Mouse (Mus musculus) heart, embryonic 10.5 days (tissue): Measurements from ENCODE around the gene Tor2a. TPM values are rescaled to one million over a fixed set of nuclear protein-coding genes. Genes with fewer than 3 reads are reported as not detected.

Experiments
- DNase-seq: peaks from one replicate; pipeline ENCODE4 v3.0.0-alpha.2; 2017; ENCODE audit warnings: low spot score
- H3K27ac ChIP-seq: fragments of 300-500 bp; sonication (generic); 2 replicates; pipeline ENCODE4 v1.5.1; 2016; ENCODE audit warnings: mild to moderate bottlenecking
- H3K27me3 ChIP-seq: fragments of 300-500 bp; sonication (generic); 2 replicates; pipeline ENCODE4 v1.6.1; 2016; ENCODE audit warnings: mild to moderate bottlenecking; ENCODE audit not compliant: poor library complexity, insufficient read depth, severe bottlenecking
- H3K36me3 ChIP-seq: fragments of 300-500 bp; sonication (generic); 2 replicates; pipeline ENCODE4 v1.6.1; 2016; ENCODE audit warnings: mild to moderate bottlenecking, moderate library complexity
- H3K4me1 ChIP-seq: fragments of 300-500 bp; sonication (generic); 2 replicates; pipeline ENCODE4 v1.6.1; 2016; ENCODE audit warnings: mild to moderate bottlenecking
- H3K4me3 ChIP-seq: fragments of 300-500 bp; sonication (generic); 2 replicates; pipeline ENCODE4 v1.5.1; 2016; ENCODE audit warnings: mild to moderate bottlenecking, moderate library complexity
- H3K9me3 ChIP-seq: fragments of 300-500 bp; sonication (generic); 2 replicates; pipeline ENCODE4 v1.6.1; 2016; ENCODE audit warnings: mild to moderate bottlenecking, moderate library complexity
- WGBS: fragments of 180-500 bp; shearing (Covaris S2); methylation state at CpG from one replicate; pipeline ENCODE4 v1.1.7; 2016; 5-methylcytosine and 5-hydroxymethylcytosine counted together
- polyA plus RNA-seq: library from polyadenylated mRNA; unstranded; fragments of >200 nt; fragmentation: Nextera tagmentation; extraction: Ambion mirVana; gene quantifications from 2 replicates; pipeline ENCODE4 v1.2.1, GENCODE M21; 2016

The Tor2a gene
- polyA plus RNA-seq, 1 experiment from 2014 or later: 57.2 TPM

DNA sequence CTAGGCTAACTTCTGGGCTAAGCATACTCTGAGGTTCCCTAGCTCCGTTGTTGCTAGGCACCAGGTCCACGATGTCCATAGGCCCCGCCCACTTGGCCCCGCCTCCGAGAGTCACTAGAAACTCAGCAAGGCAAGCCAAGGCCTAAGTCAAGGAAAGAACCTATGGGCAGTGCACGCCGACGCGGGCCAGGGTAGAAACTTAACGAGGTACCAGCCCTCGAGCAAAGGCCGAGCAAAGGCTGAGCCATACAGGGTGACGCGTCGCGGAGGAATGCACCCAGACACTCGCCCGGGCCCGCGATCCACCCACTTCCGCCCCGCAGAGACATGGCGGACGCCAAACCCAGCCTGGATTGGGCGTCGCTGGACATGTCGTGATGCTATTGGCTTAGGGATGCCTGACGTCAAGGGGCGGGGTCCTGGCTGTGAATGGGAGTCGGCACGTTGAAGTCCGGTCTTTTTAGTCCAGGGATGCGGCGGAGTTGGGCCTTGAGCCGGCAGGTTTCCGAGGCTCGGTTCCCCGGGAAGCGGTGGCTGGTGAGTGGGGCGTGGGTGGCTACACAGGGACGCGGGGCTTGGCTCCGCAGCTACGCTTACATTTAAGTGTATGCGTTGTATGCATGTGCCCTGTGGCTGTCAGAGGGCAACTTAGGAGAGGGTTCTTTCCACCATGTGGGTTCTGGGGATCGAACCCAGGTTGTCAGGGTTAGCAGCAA, 18.5 kb downstream of the Tor2a start, which contains the start of the genes Ttc16 and Ptrh1:
Ttc16 (minus strand) TSS at position 275 of the 716 bp plus-strand sequence.
Ptrh1 (plus strand) TSS at position 428 of the 716 bp plus-strand sequence.
- peaks cover 24% of the 10 kb centered on the region for H3K27me3 ChIP-seq
- H3K4me3 ChIP-seq: peak within 1 kb of the TSS; percentile 74
- WGBS: under 1% methylated on average over 46 of the region's 46 CpGs
- H3K9me3 ChIP-seq: no peaks in the 10 kb centered on the region
- H3K27ac ChIP-seq: peak within 1 kb of the TSS; percentile 87
- H3K4me1 ChIP-seq: peaks cover 39% of the 10 kb centered on the region
- H3K36me3 ChIP-seq: no peaks in the 10 kb centered on the region
- peak; percentile 99 for DNase-seq

DNA sequence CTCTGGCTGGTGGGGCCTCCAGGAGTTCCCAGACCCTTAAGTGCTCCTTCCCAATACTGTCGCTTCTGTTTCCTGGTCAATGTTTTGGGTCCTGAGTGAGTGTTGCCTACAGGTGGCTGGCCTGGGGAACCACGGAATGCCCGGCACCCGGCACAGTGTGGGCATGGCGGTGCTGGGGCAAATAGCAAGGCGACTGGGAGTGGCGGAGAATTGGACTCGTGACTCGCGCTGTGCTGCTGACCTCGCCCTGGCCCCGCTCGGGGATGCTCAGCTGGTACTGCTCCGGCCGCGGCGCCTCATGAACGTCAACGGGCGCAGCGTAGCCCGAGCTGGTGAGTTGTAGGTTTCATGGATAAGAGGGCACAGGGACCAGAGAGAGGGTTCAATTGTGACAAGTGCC, 19.2 kb downstream of the Tor2a start:
- Histone ChIP-seq H3K36me3 (no peaks in the 10 kb centered on the region), H3K4me3 (peak overlapping the region; percentile 74), H3K4me1 (peaks cover 36% of the 10 kb centered on the region), H3K9me3 (no peaks in the 10 kb centered on the region), H3K27ac (0 out of 2 replicates have a peak overlapping the region, but pooled peaks have one; percentile 87), H3K27me3 (peaks cover 23% of the 10 kb centered on the region)
- WGBS: 25% methylated on average over 22 of the region's 22 CpGs
- no peak for DNase-seq

DNA sequence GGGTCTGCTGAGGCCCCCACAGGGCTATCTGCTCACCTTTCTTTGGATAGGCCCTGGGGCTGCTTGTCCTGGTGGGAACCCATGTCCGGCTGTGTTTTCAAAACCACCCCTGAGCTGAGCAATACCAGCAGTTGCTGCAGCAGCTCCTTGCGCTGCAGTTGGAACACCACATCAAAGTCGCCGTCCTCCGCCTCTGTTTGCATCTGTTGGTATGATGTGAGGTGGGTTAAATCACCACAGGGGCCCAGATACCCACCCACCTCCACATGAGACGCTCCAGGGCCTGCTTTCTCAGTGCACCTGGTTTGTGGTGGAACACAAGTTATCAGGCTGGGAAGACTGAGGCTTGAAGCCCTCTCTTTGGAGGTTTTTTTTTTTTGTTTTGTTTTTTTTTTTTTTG, 21.0 kb downstream of the Tor2a start:
- Histone ChIP-seq H3K36me3 (no peaks in the 10 kb centered on the region), H3K27me3 (peaks cover 23% of the 10 kb centered on the region), H3K9me3 (no peaks in the 10 kb centered on the region), H3K4me3 (no peak overlapping the region), H3K4me1 (peaks cover 29% of the 10 kb centered on the region), H3K27ac (no peak overlapping the region)
- WGBS: 90% methylated on average over 6 of the region's 6 CpGs
- no peak for DNase-seq

DNA sequence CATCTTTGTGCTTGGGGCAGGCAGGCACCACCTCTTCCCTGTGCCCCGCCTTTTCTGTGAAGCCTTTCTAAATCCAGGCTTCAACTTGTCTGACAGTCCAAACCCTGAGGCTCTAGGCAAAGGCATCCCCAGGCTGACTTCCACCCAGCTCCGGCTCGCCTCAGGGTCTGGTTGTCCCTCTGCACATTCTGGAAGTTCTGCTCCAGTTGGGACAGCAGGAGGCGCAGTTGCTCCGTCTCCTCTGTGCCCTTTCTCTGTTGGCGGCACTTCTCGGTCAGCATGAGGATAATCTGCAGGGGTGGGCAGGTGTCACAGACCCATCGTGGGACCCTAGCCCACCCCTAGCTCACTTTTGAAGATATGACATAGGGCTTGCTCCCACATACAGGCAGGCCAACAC, 22.1 kb downstream of the Tor2a start:
- no peak overlapping the region for H3K4me3 ChIP-seq
- no peaks in the 10 kb centered on the region for H3K9me3 ChIP-seq
- H3K27ac ChIP-seq: no peak overlapping the region
- H3K36me3 ChIP-seq: no peaks in the 10 kb centered on the region
- peaks cover 32% of the 10 kb centered on the region for H3K4me1 ChIP-seq
- peaks cover 23% of the 10 kb centered on the region for H3K27me3 ChIP-seq
- 13% methylated on average over 8 of the region's 8 CpGs for WGBS
- peak; percentile 85 for DNase-seq

DNA sequence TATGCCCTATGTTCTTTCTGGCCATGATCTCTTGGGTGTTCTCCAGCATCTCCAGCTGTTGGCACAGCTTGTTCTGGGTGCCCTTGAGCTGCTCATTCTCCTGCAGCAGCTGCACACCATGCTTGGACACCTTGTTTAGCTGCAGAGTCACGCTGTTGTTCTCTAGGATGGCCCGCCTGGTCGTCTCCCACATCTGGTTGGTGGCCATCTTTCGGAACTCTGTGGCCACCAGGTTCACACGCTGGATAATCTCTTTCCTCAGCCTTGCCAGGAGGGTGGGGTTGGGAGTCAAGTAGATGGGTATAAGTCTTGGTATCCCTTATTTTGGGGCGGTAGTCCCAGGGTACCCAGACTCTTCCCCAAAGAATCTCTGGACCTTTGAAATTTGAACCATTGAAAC, 22.7 kb downstream of the Tor2a start:
- H3K4me3 ChIP-seq: no peak overlapping the region
- no peaks in the 10 kb centered on the region for H3K36me3 ChIP-seq
- H3K4me1 ChIP-seq: peaks cover 33% of the 10 kb centered on the region
- DNase-seq: no peak
- peaks cover 23% of the 10 kb centered on the region for H3K27me3 ChIP-seq
- no peaks in the 10 kb centered on the region for H3K9me3 ChIP-seq
- WGBS: 82% methylated on average over 6 of the region's 6 CpGs
- H3K27ac ChIP-seq: no peak overlapping the region

DNA sequence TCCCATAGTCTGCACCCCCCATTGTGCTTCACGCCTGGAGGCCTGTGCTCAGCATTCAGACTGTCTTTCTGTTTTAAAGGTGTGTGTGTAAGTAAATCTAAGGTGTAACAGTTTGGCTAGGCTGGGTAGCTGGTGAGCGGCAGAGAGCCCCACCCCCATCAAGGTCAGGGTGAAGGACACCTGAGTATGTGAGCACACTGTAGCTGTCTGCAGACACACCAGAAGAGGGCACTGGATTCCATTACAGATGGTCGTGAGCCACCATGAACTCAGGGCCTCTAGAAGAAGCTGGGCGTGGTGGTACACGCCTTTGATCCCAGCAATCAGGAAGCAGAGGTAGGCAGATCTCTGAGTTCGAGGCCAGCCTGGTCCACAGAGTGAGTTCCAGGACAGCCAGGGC, 24.7 kb downstream of the Tor2a start:
- H3K9me3 ChIP-seq: no peaks in the 10 kb centered on the region
- H3K4me3 ChIP-seq: no peak overlapping the region
- no peak overlapping the region; the same call in 1 of the 2 replicates for H3K27ac ChIP-seq
- 68% methylated on average over 6 of the region's 6 CpGs for WGBS
- H3K4me1 ChIP-seq: peaks cover 21% of the 10 kb centered on the region
- no peaks in the 10 kb centered on the region for H3K36me3 ChIP-seq
- DNase-seq: no peak
- H3K27me3 ChIP-seq: peaks cover 17% of the 10 kb centered on the region

DNA sequence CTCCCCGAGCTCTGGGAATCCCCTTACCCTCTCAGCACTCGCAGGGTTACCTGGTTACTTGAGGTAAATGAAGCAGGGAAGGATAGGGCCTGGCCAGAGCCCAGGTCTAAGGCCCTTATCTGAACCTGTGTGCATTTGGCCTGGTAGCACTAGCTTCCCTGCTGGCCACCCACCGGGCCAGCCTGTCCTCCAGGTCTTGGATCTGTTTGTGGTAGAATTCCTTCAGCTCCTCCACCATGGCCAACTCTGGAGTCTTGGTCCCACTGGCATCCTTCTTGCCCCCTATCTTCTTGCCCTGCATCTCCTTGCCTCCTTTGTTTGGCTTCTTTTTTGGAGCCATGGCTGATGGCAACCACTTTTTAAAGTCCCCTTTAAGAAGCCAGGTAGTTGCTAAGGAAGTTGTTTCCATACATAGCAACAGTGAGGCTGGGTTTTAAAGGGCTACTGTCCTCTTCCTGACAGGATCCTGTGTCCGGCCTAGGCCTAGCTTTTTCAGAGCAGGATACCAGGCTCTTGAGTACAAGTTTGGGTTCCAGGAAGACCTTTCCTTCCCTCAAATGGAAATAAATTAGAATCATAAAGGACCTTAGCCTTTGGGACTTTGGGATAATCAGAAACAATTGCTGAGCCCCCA, 27.1 kb downstream of the Tor2a start, which contains the start of gene Cfap157:
Cfap157 (minus strand) TSS at position 381 of the 634 bp plus-strand sequence.
- no peak for DNase-seq
- Histone ChIP-seq H3K27ac (peak within 1 kb of the TSS; percentile 69), H3K4me3 (no peak within 1 kb of the TSS; the same call in 1 of the 2 replicates), H3K36me3 (no peaks in the 10 kb centered on the region), H3K27me3 (no peaks in the 10 kb centered on the region), H3K9me3 (no peaks in the 10 kb centered on the region), H3K4me1 (peaks cover 16% of the 10 kb centered on the region)
- 47% methylated on average over 4 of the region's 4 CpGs for WGBS

DNA sequence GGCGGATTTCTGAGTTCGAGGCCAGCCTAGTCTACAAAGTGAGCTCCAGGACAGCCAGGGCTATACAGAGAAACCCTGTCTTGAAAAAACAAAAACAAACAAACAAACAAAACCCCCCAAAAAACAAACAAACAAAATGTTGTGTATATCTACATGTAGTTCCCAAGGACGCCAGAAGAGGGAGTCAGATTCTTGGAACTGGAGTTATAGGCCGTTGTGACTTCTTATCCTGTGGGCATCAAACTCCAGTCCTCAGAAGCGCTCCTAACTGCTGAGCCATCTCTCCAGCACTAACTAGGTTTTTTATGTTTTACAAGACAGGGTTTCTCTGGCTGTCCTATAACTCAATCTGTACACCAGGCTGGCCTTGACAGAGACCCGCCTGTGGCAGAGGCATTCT, 30.1 kb downstream of the Tor2a start:
- H3K27ac ChIP-seq: no peak overlapping the region
- no peak for DNase-seq
- H3K27me3 ChIP-seq: no peaks in the 10 kb centered on the region
- 58% methylated on average over 6 of the region's 6 CpGs for WGBS
- peaks cover 8% of the 10 kb centered on the region for H3K4me1 ChIP-seq
- H3K4me3 ChIP-seq: no peak overlapping the region
- H3K9me3 ChIP-seq: no peaks in the 10 kb centered on the region
- 0 out of 2 replicates have a peak, but pooled peaks cover 4% of the 10 kb centered on the region for H3K36me3 ChIP-seq

DNA sequence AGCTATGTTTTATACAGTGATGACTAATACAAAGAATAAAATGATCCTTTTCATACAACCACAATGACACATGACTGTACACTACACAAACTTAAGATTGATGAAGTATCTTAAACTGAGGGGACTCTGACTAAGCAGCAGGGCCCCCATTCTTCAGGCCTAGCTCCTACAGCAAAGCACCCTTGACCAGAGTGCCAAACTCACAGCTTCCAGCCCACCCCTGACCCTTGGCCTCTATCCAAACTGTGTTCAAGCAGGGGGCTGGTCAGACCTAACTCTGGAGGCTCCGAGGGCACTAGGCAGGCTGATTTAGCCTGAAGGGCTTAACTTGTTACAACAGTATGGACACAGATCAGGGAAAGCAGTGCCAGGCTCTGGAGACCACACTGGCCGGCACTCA, 31.5 kb downstream of the Tor2a start:
- Histone ChIP-seq H3K36me3 (peaks cover 11% of the 10 kb centered on the region), H3K4me3 (no peak overlapping the region)

DNA sequence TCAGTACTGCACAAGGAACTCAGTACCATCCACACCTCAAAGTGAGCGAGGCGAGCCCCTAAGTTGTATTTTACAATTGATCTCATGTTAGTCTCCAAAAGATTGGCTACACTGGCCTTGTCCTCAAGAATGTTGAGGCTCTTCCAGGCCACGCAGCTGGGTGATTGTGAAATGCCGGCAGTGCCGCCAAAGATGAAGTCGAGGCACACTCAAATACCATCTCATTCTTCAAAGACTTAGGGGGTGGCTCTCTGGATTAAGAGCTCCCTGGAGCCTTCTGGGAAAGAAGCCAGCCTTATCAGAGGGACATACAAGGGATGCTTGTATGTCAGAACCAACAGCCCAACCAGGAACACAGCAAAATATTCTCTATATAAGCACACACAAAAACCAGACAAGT, 34.3 kb downstream of the Tor2a start:
- DNase-seq: no peak
- peaks cover 36% of the 10 kb centered on the region for H3K36me3 ChIP-seq
- no peaks in the 10 kb centered on the region for H3K27me3 ChIP-seq
- WGBS: 74% methylated on average over 6 of the region's 6 CpGs
- H3K4me3 ChIP-seq: no peak overlapping the region
- H3K4me1 ChIP-seq: no peaks in the 10 kb centered on the region; the same call in 1 of the 2 replicates
- H3K27ac ChIP-seq: no peak overlapping the region
- no peaks in the 10 kb centered on the region for H3K9me3 ChIP-seq

More for the DNA sequence above, 31.5 kb downstream of the Tor2a start:
- Histone ChIP-seq H3K4me1 (peaks cover 8% of the 10 kb centered on the region), H3K9me3 (no peaks in the 10 kb centered on the region), H3K27ac (no peak overlapping the region), H3K27me3 (no peaks in the 10 kb centered on the region)
- DNase-seq: no peak
- WGBS: 59% methylated on average over 2 of the region's 2 CpGs

DNA sequence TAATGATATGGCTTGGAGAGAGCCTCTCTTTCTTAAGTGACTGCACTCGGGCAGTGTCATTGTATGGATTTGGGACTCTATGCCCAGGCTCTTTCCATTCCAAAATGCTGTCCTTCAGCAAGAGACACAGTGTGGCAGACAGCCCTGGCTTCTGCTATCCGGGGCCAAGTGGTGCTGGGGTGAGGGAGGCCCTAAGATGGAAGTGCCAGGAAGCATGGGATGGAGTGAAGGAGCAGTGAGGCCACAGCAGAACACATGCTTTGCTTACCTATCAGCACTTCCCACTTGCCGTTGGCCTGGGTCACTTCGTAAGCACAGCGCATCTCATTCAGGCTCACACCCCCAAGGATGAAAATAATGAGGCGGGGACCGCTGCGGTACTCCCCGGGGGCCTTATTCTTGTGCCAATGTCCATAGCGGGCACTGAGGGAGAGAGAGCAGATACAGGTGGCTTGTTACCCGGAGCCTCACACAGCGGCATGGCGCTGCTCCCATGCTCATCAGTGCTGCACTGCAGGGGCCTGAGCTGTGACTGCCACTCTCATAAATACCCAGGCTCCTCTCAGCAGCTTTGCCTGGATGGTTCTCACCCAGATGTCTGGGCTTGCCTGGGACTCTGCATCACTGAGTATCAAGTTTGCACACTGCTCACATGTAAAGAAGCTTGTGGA, 38.8 kb downstream of the Tor2a start:
- H3K36me3 ChIP-seq: peaks cover 66% of the 10 kb centered on the region
- no peak for DNase-seq
- H3K27ac ChIP-seq: no peak overlapping the region
- 82% methylated on average over 13 of the region's 13 CpGs for WGBS
- H3K9me3 ChIP-seq: no peaks in the 10 kb centered on the region
- no peaks in the 10 kb centered on the region for H3K27me3 ChIP-seq
- H3K4me3 ChIP-seq: no peak overlapping the region
- H3K4me1 ChIP-seq: peaks cover 21% of the 10 kb centered on the region

DNA sequence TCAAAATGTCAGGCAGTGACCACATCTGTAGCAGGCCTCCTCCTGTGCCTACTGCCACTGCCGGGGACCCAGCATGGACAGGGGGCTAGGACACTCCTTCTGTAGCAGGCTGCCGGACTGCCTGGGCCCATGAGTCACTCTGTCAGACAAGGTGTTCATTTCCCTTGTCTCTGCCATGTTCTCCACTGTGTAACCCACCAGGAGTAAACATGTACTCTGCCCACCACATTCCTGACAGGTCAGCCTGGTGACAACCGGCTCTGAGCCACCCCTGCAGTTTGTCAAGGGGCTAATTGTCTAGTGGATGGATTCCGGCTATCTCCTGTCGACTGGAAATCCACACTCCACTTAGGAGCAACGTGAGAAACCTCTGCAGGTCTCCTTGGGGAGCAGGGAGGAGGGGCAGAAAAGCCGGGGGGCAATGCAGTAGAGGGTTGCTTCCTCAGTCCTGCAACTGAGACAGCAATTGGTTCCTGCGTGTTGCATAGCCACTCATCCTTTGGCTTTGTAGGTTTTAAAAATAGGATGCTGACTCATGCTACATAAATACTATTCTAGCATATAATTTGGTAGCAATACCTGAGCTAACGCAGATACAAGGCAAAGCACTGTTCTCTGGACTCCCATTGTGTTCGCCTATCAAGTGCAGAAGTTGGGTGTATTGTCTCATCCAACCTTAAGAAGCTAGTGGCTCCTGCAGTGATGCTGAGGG, 41.4 kb downstream of the Tor2a start:
- Histone ChIP-seq H3K36me3 (peaks cover 78% of the 10 kb centered on the region), H3K4me1 (peaks cover 21% of the 10 kb centered on the region)

More for the DNA sequence above, 41.4 kb downstream of the Tor2a start:
- peak; percentile 79 for DNase-seq
- Histone ChIP-seq H3K27me3 (no peaks in the 10 kb centered on the region), H3K9me3 (no peaks in the 10 kb centered on the region), H3K4me3 (no peak overlapping the region), H3K27ac (peak overlapping the region; percentile 67; the same call in 1 of the 2 replicates)
- WGBS: 40% methylated on average over 10 of the region's 10 CpGs
